Mouse (Mus musculus) megakaryocyte progenitor cell, adult 5-6 weeks (primary cell): ENCODE data around the gene Kctd2. TPM values are rescaled to one million over a fixed set of nuclear protein-coding genes. Genes with fewer than 3 reads are reported as not detected.
"Not testable (repeated sequence)": the region's sequence is repeated elsewhere in the genome, so short reads cannot be mapped to it uniquely, and the experiment has no call there.

ENCODE experiments used
- ATAC-seq: replicated peaks from 2 replicates; pipeline ENCODE4 v1.8.0; 2016; ENCODE audit warnings: mild to moderate bottlenecking, moderate TSS enrichment, inconsistent platforms; ENCODE audit not compliant: poor library complexity
- total RNA-seq, 2 experiments: library from RNA; stranded (forward) in 1 of 2; stranded (reverse) in 1 of 2; fragments of 157-497, 149-512 nt in 1 of 2; fragments of 200-1000 nt in 1 of 2; gene quantifications; 2 replicates each; pipeline versions ENCODE4 v1.2.3 to v1.2.4; 2015 to 2017

Gene Kctd2
- total RNA-seq (2015) (13.0 and 15.0 TPM in 2 replicates), total RNA-seq (2017) (9.0 and 17.0 TPM in 2 replicates)

- peak; percentile 98 for ATAC-seq
Measured at GRCm38 (mm10) chr11:115419531-115420237, at the start of gene Kctd2, which contains the start of gene Atp5h. Gene Kctd2 (plus strand): TSS chr11:115420128. Gene Atp5h (minus strand): TSS chr11:115419962.

- ATAC-seq = 0 out of 2 replicates have a peak, but pooled peaks have one; percentile 32
Measured at GRCm38 (mm10) chr11:115370368-115370767, 49.6 kb upstream of the Kctd2 start.

GRCm38 (mm10) chr11:115371354-115371753 lies 48.6 kb upstream of the Kctd2 start:
- ATAC-seq = no peak

- ATAC-seq = no peak
Measured at GRCm38 (mm10) chr11:115372015-115372414, 47.9 kb upstream of the Kctd2 start.

GRCm38 (mm10) chr11:115372737-115373136 lies 47.2 kb upstream of the Kctd2 start:
- no peak for ATAC-seq

GRCm38 (mm10) chr11:115373805-115374694 lies 45.9 kb upstream of the Kctd2 start:
- peak; percentile 59 for ATAC-seq

- ATAC-seq = no peak
Measured at GRCm38 (mm10) chr11:115374695-115375425, 45.1 kb upstream of the Kctd2 start.

GRCm38 (mm10) chr11:115376722-115377121 lies 43.2 kb upstream of the Kctd2 start:
- ATAC-seq = peak; percentile 26; the same call in 1 of the 2 replicates

GRCm38 (mm10) chr11:115377254-115377653 lies 42.7 kb upstream of the Kctd2 start:
- ATAC-seq = no peak

- no peak for ATAC-seq
Measured at GRCm38 (mm10) chr11:115377854-115378253, 42.1 kb upstream of the Kctd2 start.

- ATAC-seq = no peak
Measured at GRCm38 (mm10) chr11:115381276-115381675, 38.7 kb upstream of the Kctd2 start.

- peak; percentile 37; the same call in 1 of the 2 replicates for ATAC-seq
Measured at GRCm38 (mm10) chr11:115381743-115382539, 38.0 kb upstream of the Kctd2 start, which contains the start of gene Cdr2l. Gene Cdr2l (plus strand): TSS chr11:115381916.

GRCm38 (mm10) chr11:115382891-115383290 lies 37.0 kb upstream of the Kctd2 start:
- no peak for ATAC-seq

GRCm38 (mm10) chr11:115383701-115384474 lies 36.0 kb upstream of the Kctd2 start:
- ATAC-seq = no peak

- ATAC-seq = no peak
Measured at GRCm38 (mm10) chr11:115384587-115384986, 35.3 kb upstream of the Kctd2 start.

GRCm38 (mm10) chr11:115386859-115387258 lies 33.1 kb upstream of the Kctd2 start:
- ATAC-seq = not testable (repeated sequence)

GRCm38 (mm10) chr11:115391358-115391757 lies 28.6 kb upstream of the Kctd2 start:
- no peak for ATAC-seq

GRCm38 (mm10) chr11:115393721-115394325 lies 26.1 kb upstream of the Kctd2 start:
- no peak for ATAC-seq

GRCm38 (mm10) chr11:115398085-115398484 lies 21.8 kb upstream of the Kctd2 start:
- ATAC-seq = peak; percentile 71
